Mouse (Mus musculus) adrenal gland, adult 18-20 months (tissue): ENCODE results near the gene En1. TPM values are rescaled to one million over a fixed set of nuclear protein-coding genes. Genes with fewer than 3 reads are reported as not detected.

Experiments
- DNase-seq, 2 experiments: peaks; one replicate each; pipeline ENCODE4 v3.0.0; 2021 to 2022; ENCODE audit warnings: low spot score in 2 of 2
- total RNA-seq, 2 experiments: library from RNA; stranded (reverse); gene quantifications; 1 replicate in 1 of 2; 2 replicates in 1 of 2; pipeline ENCODE4 v1.2.3; 2021

En1 gene
- total RNA-seq, 2 experiments from 2014 or later, result not detected

GRCm38 (mm10) chr1:120599321-120600148 is 2.7 kb upstream of the En1 start:
- DNase-seq, result no peak

- DNase-seq, result no peak
These were observed 2.1 kb upstream of the En1 start for GRCm38 (mm10) chr1:120600149-120600445.

- DNase-seq, result no peak
These were observed 1.5 kb upstream of the En1 start for GRCm38 (mm10) chr1:120600516-120601252.

- DNase-seq, result no peak
These were observed 873 bp upstream of the En1 start for GRCm38 (mm10) chr1:120601253-120601836.

GRCm38 (mm10) chr1:120602876-120603655 is 848 bp downstream of the En1 start:
- DNase-seq, result peak in 1 of 2 experiments; percentile 26

GRCm38 (mm10) chr1:120603656-120604051 is 1.4 kb downstream of the En1 start:
- peak in 1 of 2 experiments; percentile 22 for DNase-seq

GRCm38 (mm10) chr1:120604431-120605142 is 2.4 kb downstream of the En1 start:
- no peak for DNase-seq

GRCm38 (mm10) chr1:120605143-120605435 is 2.9 kb downstream of the En1 start:
- DNase-seq, result no peak

- no peak for DNase-seq
These were observed 3.5 kb downstream of the En1 start for GRCm38 (mm10) chr1:120605521-120606310.

- no peak for DNase-seq
These were observed 4.7 kb downstream of the En1 start for GRCm38 (mm10) chr1:120606641-120607575.

GRCm38 (mm10) chr1:120607576-120608400 is 5.6 kb downstream of the En1 start:
- DNase-seq, result no peak

- DNase-seq, result no peak
These were observed 6.2 kb downstream of the En1 start for GRCm38 (mm10) chr1:120608461-120608860.

- DNase-seq, result no peak
These were observed 7.4 kb downstream of the En1 start for GRCm38 (mm10) chr1:120609611-120610010.

GRCm38 (mm10) chr1:120613461-120614306 is 11.5 kb downstream of the En1 start:
- DNase-seq, result no peak

GRCm38 (mm10) chr1:120614307-120615100 is 12.3 kb downstream of the En1 start:
- DNase-seq, result no peak

GRCm38 (mm10) chr1:120615521-120615920 is 13.3 kb downstream of the En1 start:
- no peak for DNase-seq
